Mouse (Mus musculus) CH12F3 (cell line): ENCODE measurements around the gene Exoc3l.

Experiments
- in situ Hi-C: fragments of 300-500 bp; cut with MboI; formaldehyde crosslinking; loops from 2 replicates; pipeline ENCODE4 v1.14.3; 2020; ENCODE audit warnings: low sequenced_read_pairs

The Exoc3l gene

DNA sequence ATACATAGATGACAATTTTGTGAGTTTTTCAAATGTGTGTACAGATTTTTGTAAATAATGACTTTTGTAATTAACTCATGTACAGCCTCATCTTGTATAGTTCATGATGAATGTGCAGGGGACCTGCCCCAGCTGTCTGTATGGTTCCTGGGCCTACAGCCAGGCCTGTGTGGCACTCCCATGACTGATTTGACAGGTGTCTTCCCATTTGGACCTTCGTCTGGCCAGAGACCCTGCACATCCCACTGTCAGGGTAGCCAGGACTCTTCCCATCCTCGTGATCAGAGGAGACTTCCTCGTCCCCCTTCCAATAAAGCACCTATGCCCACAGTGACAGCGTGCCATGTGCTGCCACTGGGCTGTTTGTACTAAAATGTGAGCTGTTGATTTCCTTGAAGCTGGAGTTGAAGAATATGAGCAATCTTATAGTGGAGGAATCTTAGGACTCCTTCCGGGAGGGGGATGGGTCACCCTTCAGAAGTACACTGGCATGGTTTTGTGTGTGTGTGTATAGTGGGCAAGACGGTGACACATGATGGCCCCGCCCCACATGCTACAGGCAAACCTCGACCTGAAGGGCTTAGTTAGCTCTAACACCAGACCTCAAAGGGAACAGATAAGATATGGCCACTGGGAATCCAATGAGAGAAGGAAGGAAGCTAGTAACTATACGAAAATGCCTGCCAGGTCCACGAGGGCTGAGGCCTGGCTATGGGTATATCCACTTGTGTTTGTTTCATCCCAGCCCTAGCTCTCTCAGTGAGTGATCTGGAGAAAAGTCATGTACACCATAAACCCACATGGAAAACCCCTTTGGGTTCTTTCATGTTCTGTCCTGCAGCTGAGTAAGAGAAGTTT, 43.0 kb downstream of the Exoc3l start:
- in situ Hi-C loops = no loop called here

- in situ Hi-C loops = no loop called here
Measured at GRCm38 (mm10) chr8:105251954-105252353, 43.9 kb downstream of the Exoc3l start.

DNA sequence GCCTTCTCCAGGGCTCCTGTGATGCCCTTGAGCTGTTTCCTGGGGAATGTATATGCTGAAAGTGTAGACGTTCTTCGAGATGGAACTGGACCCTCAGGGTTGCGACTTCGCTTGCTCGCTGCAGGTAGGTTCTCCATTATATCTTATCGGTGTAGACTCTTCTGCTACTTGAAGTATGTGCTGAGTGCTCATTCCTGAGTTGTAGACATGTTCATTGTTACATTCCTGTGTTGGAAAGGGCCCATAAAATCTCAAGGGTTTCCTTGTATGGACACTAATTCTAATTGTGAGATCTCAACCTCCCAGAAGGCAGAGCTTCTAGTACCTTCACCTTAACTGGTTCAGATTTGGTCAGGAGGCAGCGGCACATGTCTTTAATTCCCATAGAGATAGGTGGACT, 54.9 kb downstream of the Exoc3l start:
- in situ Hi-C loops = no loop called here
